Mouse (Mus musculus) gastrocnemius, adult 2 months (tissue): Measurements from ENCODE around the gene Ankrd33b. TPM values are rescaled to one million over a fixed set of nuclear protein-coding genes. Genes with fewer than 3 reads are reported as not detected.

Experiments
- DNase-seq: peaks from one replicate; pipeline ENCODE4 v3.0.0; 2022
- H3K27ac ChIP-seq: fragments of 200-600 bp; 2 replicates; pipeline ENCODE4 v1.8.1; 2022; ENCODE audit warnings: mild to moderate bottlenecking
- H3K4me3 ChIP-seq: fragments of 200-600 bp; 2 replicates; pipeline ENCODE4 v1.8.1; 2022; ENCODE audit warnings: mild to moderate bottlenecking, moderate library complexity
- CTCF ChIP-seq: fragments of 200-600 bp; IDR thresholded peaks from 2 replicates; pipeline ENCODE4 v1.8.1; 2022; ENCODE audit warnings: antibody characterized with exemption, mild to moderate bottlenecking, moderate library complexity
- intact Hi-C: fragments of 180-260 bp; cut with DNase I; formaldehyde crosslinking; loops from one replicate; pipeline ENCODE4 v1.15.1; 2025
- total RNA-seq, 2 experiments: library from RNA; stranded (reverse); gene quantifications; 2 replicates each; pipeline ENCODE4 v1.2.3; 2021

The Ankrd33b gene
- total RNA-seq, 2 experiments from 2014 or later, result 11.9 to 31.5 TPM

GRCm38 (mm10) chr15:31396755-31397154, 29.2 kb upstream of the Ankrd33b start:
- Histone ChIP-seq H3K4me3 (no peak overlapping the region), H3K27ac (peak overlapping the region; percentile 70)
- peak; percentile 52 for DNase-seq
- no peak for TF ChIP-seq CTCF
- intact Hi-C loops, result no loop called here

GRCm38 (mm10) chr15:31395986-31396385, 28.5 kb upstream of the Ankrd33b start:
- intact Hi-C loops, result no loop called here

GRCm38 (mm10) chr15:31393402-31393801, 25.9 kb upstream of the Ankrd33b start:
- DNase-seq, result no peak
- H3K4me3 ChIP-seq, result no peak overlapping the region
- no peak overlapping the region for H3K27ac ChIP-seq
- intact Hi-C loops, result no loop called here
- no peak for TF ChIP-seq CTCF

More at GRCm38 (mm10) chr15:31395986-31396385, 28.5 kb upstream of the Ankrd33b start:
- Histone ChIP-seq H3K27ac (peak overlapping the region; percentile 12; the same call in 1 of the 2 replicates), H3K4me3 (no peak overlapping the region)
- no peak for DNase-seq
- no peak for TF ChIP-seq CTCF

GRCm38 (mm10) chr15:31392705-31393104, 25.2 kb upstream of the Ankrd33b start:
- intact Hi-C loops, result no loop called here
- peak; percentile 3 for DNase-seq
- no peak for TF ChIP-seq CTCF
- H3K4me3 ChIP-seq, result no peak overlapping the region
- H3K27ac ChIP-seq, result no peak overlapping the region

GRCm38 (mm10) chr15:31392135-31392534, 24.6 kb upstream of the Ankrd33b start:
- Histone ChIP-seq H3K27ac (no peak overlapping the region), H3K4me3 (no peak overlapping the region)
- intact Hi-C loops, result no loop called here
- TF ChIP-seq CTCF, result no peak
- DNase-seq, result peak; percentile 7

- TF ChIP-seq CTCF, result no peak
- DNase-seq, result no peak
- no peak overlapping the region for H3K27ac ChIP-seq
- intact Hi-C loops, result no loop called here
- no peak overlapping the region for H3K4me3 ChIP-seq
Observed at GRCm38 (mm10) chr15:31381936-31382468, 14.5 kb upstream of the Ankrd33b start.

GRCm38 (mm10) chr15:31379471-31379870, 11.9 kb upstream of the Ankrd33b start:
- Histone ChIP-seq H3K4me3 (no peak overlapping the region), H3K27ac (no peak overlapping the region)
- DNase-seq, result no peak
- TF ChIP-seq CTCF, result no peak
- intact Hi-C loops, result no loop called here

GRCm38 (mm10) chr15:31375212-31375611, 7.7 kb upstream of the Ankrd33b start:
- H3K27ac ChIP-seq, result no peak overlapping the region
- intact Hi-C loops, result no loop called here

GRCm38 (mm10) chr15:31369125-31369612, 1.6 kb upstream of the Ankrd33b start:
- Histone ChIP-seq H3K4me3 (no peak overlapping the region), H3K27ac (no peak overlapping the region)
- DNase-seq, result no peak
- TF ChIP-seq CTCF, result no peak
- intact Hi-C loops, result loop anchor here (5.0 to 10.0 kb wide), 3 partner anchors 48 to 76 kb away; no protein-coding TSS in a partner anchor

More at GRCm38 (mm10) chr15:31375212-31375611, 7.7 kb upstream of the Ankrd33b start:
- DNase-seq, result no peak
- H3K4me3 ChIP-seq, result no peak overlapping the region
- TF ChIP-seq CTCF, result no peak

GRCm38 (mm10) chr15:31368556-31368955, 1.0 kb upstream of the Ankrd33b start:
- DNase-seq, result no peak
- Histone ChIP-seq H3K27ac (no peak overlapping the region), H3K4me3 (peak overlapping the region; percentile 92; the same call in 1 of the 2 replicates)
- intact Hi-C loops, result loop anchor here (5.0 to 10.0 kb wide), 3 partner anchors 49 to 76 kb away; no protein-coding TSS in a partner anchor
- TF ChIP-seq CTCF, result no peak

GRCm38 (mm10) chr15:31366596-31367480, 688 bp downstream of the Ankrd33b start:
- intact Hi-C loops, result loop anchor here (5.0 to 10.0 kb wide), 3 partner anchors 50 to 78 kb away; no protein-coding TSS in a partner anchor
- Histone ChIP-seq H3K27ac (peak overlapping the region; percentile 89), H3K4me3 (peak overlapping the region; percentile 92)
- TF ChIP-seq CTCF, result no peak
- DNase-seq, result peak; percentile 36

GRCm38 (mm10) chr15:31365720-31366591, 1.6 kb downstream of the Ankrd33b start:
- intact Hi-C loops, result loop anchor here (5.0 to 10.0 kb wide), 3 partner anchors 49 to 79 kb away; no protein-coding TSS in a partner anchor
- Histone ChIP-seq H3K4me3 (peak overlapping the region; percentile 92), H3K27ac (peak overlapping the region; percentile 89)
- DNase-seq, result peak; percentile 66
- TF ChIP-seq CTCF, result no peak
